Mouse (Mus musculus): ENCODE measurements around the gene Prl2a1.
"Not testable (repeated sequence)": the region's sequence is repeated elsewhere in the genome, so short reads cannot be mapped to it uniquely, and the experiment has no call there.

Prl2a1 gene

DNA sequence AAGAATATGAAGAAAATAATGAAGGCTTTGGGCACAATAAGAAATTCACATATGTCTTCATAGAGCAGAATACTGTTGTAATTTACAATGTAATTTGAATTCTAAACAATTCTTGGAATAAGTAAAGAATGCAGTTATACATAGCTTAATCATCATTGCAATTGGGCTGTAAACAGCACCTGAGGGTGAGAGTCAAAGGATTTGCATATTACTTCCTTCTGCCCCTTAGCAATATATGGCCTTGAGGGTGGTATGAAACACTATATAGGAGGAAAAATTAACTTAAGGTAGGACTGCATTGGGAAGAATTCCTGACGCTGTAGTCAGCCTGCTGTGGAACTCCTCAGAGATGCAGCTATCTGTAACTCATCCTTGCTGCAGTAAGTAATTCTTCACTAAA, at the start of gene Prl2a1:
Gene Prl2a1 (plus strand): TSS at position 301 of the 400 bp plus-strand sequence.
- no peak for DNase-seq (ENCODE audit: low spot score)

DNA sequence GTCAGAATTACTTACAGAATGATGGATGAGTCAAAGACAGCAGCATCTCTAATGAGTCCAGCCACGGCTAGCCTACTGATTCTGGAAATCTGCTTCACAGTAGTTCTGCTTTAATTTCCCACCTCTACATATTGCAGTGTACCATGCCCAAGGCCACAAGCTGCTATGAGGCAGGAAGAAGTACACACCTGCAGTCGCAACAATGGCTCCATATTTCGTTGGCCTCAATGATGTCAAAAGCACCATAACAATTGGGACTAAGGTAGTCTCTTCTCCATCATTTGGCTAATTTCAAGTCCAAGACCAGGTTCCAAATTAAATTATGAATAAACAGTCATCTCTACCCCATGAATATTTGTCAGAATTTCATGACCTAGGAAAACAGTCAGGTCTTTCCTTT, 20.8 kb upstream of the Prl2a1 start, which contains the start of gene Prl7c1:
Gene Prl7c1 (minus strand): TSS at position 101 of the 400 bp plus-strand sequence.
- DNase-seq (ENCODE audit: low spot score), result not testable (repeated sequence)

DNA sequence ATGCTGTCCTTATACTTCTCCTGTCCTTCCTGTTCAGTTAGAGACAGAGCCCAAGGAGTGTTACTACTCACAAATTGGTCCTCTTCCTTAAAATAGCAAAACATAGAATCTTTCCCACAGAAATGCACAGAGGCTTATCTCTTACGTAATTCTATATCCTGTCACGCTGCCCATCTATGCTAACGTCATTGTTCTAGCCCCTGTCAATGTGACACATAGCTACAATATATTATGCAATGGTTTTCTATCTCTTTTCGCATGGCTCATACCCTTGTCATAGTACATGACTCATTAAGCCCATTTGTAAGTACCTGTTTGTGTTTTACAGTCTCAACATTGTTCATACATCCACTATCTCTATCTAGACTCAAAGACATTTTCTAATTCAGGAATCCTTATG, 2.2 kb upstream of the Prl2a1 start:
- no peak for DNase-seq (ENCODE audit: low spot score)

- no peak for DNase-seq (ENCODE audit: low spot score)
Observed at GRCm38 (mm10) chr13:27802765-27803164, 1.3 kb downstream of the Prl2a1 start.

DNA sequence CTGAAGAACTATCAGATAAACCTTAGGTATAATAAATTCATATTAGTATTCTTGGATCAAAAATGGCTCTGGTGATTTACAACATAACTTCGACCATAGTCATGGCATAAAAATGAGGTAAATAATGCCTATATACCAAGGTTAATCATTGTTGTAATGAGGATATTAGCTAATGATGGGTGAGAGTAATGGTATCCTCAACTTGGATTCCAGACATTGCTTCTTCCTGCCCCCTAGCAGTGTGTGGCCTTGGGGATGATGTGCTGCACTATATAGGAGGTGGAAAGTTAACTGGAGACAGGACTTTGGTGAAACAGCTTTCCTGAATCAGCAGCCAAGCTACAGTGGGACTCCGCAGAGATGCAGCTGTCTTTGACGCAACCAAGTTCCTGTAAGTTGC, 47.6 kb downstream of the Prl2a1 start, which contains the start of gene Prl2c1:
Gene Prl2c1 (plus strand): TSS at position 301 of the 400 bp plus-strand sequence.
- DNase-seq (ENCODE audit: low spot score), result no peak
